Mouse (Mus musculus) heart, adult 2 months (tissue): ENCODE measurements around the gene Pdx1. TPM values are rescaled to one million over a fixed set of nuclear protein-coding genes. Genes with fewer than 3 reads are reported as not detected.

Experiments
- DNase-seq, 2 experiments: peaks; one replicate each; pipeline ENCODE4 v3.0.0; 2021
- H3K27ac ChIP-seq: fragments of 200-600 bp; 2 replicates; pipeline ENCODE4 v1.8.1; 2022
- H3K27me3 ChIP-seq: fragments of 200-500 bp; 2 replicates; pipeline ENCODE4 v1.6.1; 2012; ENCODE audit warnings: mild to moderate bottlenecking, low read length, inconsistent platforms, mixed read lengths; ENCODE audit not compliant: control insufficient read depth, insufficient read depth
- H3K36me3 ChIP-seq: fragments of 200-500 bp; 2 replicates; pipeline ENCODE4 v1.6.1; 2012; ENCODE audit warnings: low read length, inconsistent platforms; ENCODE audit not compliant: control insufficient read depth, insufficient read depth
- H3K4me1 ChIP-seq: fragments of 200-500 bp; 2 replicates; pipeline ENCODE4 v1.6.1; 2011; ENCODE audit warnings: low read length; ENCODE audit not compliant: control insufficient read depth, insufficient read depth
- H3K4me3 ChIP-seq: fragments of 200-600 bp; 2 replicates; pipeline ENCODE4 v1.8.1; 2022
- H3K79me2 ChIP-seq: fragments of 200-500 bp; replicated peaks from 2 replicates; pipeline ENCODE4 v1.6.1; 2012; ENCODE audit warnings: mild to moderate bottlenecking, inconsistent platforms, low read length, moderate library complexity, mixed read lengths; ENCODE audit not compliant: control insufficient read depth, insufficient read depth
- H3K9ac ChIP-seq: fragments of 200-500 bp; 2 replicates; pipeline ENCODE4 v1.6.1; 2012; ENCODE audit warnings: low read depth, mild to moderate bottlenecking, control low read depth, inconsistent platforms, low read length, mixed read lengths
- CTCF ChIP-seq: fragments of 200-600 bp; IDR thresholded peaks from 2 replicates; pipeline ENCODE4 v1.8.1; 2022; ENCODE audit warnings: antibody characterized with exemption, mild to moderate bottlenecking, moderate library complexity
- EP300 ChIP-seq: fragments of 200-500 bp; IDR thresholded peaks from 2 replicates; pipeline ENCODE4 v1.6.1; 2011; ENCODE audit warnings: low read depth, low read length, control low read depth; ENCODE audit not compliant: insufficient read depth
- POLR2A ChIP-seq: fragments of 200-500 bp; IDR thresholded peaks from 2 replicates; pipeline ENCODE4 v1.6.1; 2011; ENCODE audit warnings: mild to moderate bottlenecking, low read depth, low read length, control low read depth; ENCODE audit not compliant: insufficient read depth
- WGBS: fragments of 180-500 bp; shearing (Covaris S2); methylation state at CpG from one replicate; pipeline ENCODE4 v1.1.7; 2018; 5-methylcytosine and 5-hydroxymethylcytosine counted together
- intact Hi-C: fragments of 180-260 bp; cut with DNase I; formaldehyde crosslinking; loops from one replicate; pipeline ENCODE4 v1.15.1; 2025
- polyA plus RNA-seq: library from polyadenylated mRNA; depleted of rRNA; stranded (reverse); fragments of >200 nt; gene quantifications from 2 replicates; pipeline ENCODE4 v1.2.3, GENCODE M21; 2012
- total RNA-seq, 2 experiments: library from RNA; stranded (reverse); gene quantifications; 2 replicates each; pipeline ENCODE4 v1.2.3; 2021

The Pdx1 gene
- total and polyA plus RNA-seq, 3 experiments = not detected

DNA sequence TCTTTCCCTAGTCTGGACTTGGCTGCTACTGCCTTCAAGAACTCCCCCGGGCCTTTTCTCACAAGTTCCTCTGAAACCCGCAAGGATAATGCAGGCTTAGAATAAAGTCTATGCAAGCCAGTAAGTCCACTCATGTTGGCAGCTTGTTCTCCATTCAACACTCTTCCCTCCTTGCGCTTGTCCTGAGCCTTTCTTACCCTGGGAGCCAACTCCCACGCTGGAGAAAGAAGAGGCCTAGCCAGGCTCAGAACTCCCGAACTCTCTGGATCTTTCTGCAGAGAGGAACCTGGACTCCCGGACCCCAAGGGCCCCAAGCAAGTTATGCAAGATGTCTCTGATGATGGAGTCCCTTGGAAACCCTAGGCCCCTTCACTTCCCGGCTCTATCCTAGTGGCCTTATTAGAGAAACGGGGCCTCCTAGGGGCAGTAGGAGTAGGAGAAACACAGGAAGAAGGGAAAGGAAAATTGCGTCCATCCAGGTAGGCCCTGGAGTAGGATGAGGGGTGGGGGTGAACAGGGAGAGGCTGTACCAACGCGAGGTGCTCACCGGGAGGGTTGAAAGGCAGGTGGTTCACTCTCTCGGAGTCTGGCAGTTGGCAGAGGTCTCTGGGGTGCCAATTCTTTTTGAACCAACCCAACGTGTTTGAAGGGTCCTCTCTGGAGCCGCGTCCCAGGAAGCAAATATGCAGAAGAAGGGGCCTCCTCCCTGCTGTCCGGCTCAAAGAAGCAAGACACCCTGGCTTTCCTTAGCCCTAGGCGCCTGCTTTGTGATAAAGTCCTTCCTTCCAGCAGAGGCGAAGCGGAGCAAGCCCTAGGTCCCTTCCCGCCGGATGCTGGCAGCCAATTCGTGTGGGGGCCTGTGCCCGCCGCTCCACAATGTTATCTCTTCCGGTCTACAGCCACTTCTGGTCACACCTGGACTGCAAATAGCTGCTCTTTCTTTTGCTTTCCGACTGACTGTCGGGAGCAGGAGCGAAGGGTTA is 1.2 kb downstream of the Pdx1 start:
- no peak overlapping the region for H3K4me3 ChIP-seq

DNA sequence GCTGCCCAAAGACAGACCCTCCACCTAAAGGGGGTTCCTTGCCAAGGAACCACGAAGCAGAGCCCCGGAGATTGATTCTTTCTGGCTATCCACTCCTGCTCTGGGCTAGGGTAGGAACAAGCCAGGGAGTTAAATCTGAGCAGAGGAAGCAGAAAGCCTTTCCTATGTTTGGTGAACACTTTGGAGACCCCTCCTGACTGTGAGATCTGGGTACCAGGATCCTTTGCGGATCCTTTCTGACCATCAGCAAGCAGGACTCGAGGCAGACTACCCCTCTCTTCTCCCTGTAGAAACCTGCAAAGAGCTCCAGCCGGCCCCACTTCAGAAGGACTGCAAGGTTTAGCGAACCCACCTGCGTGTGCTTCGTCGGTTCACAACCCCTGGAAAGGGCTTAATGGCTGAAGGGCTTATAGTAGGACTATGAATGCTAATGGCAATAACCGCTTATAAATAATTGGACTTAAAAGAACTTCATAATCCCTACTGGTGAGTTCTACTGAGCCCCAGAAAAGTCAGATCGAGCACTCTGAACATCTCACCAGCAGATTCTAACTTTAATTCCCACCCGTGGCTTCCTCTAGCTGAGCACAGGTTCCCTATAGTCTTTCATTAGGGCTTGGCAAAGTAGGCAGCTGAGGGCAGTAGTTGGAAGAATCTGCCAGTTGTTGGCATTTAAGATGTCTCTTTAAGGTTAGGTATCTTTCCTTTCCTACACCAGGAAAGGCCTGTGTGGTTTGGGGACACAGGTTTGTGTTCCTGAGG is 2.5 kb downstream of the Pdx1 start:
- H3K79me2 ChIP-seq = no peaks in the 10 kb centered on the region
- intact Hi-C loops = no loop called here
- WGBS = 19% methylated on average over 12 of the region's 12 CpGs
- TF ChIP-seq EP300 (no peak), POLR2A (no peak), CTCF (no peak)
- H3K27ac ChIP-seq = no peak overlapping the region
- H3K4me1 ChIP-seq = no peaks in the 10 kb centered on the region
- no peak for DNase-seq
- no peak overlapping the region for H3K9ac ChIP-seq
- H3K36me3 ChIP-seq = no peaks in the 10 kb centered on the region
- H3K4me3 ChIP-seq = no peak overlapping the region
- peaks cover 27% of the 10 kb centered on the region for H3K27me3 ChIP-seq

More for the DNA sequence above, 1.2 kb downstream of the Pdx1 start:
- TF ChIP-seq POLR2A = no peak
- no peak for TF ChIP-seq EP300
- no peak for TF ChIP-seq CTCF
- DNase-seq = no peak
- H3K79me2 ChIP-seq = no peaks in the 10 kb centered on the region
- intact Hi-C loops = no loop called here
- peaks cover 30% of the 10 kb centered on the region for H3K27me3 ChIP-seq
- H3K9ac ChIP-seq = no peak overlapping the region
- 4% methylated on average over 29 of the region's 29 CpGs for WGBS
- H3K27ac ChIP-seq = no peak overlapping the region
- no peaks in the 10 kb centered on the region for H3K36me3 ChIP-seq
- H3K4me1 ChIP-seq = no peaks in the 10 kb centered on the region

DNA sequence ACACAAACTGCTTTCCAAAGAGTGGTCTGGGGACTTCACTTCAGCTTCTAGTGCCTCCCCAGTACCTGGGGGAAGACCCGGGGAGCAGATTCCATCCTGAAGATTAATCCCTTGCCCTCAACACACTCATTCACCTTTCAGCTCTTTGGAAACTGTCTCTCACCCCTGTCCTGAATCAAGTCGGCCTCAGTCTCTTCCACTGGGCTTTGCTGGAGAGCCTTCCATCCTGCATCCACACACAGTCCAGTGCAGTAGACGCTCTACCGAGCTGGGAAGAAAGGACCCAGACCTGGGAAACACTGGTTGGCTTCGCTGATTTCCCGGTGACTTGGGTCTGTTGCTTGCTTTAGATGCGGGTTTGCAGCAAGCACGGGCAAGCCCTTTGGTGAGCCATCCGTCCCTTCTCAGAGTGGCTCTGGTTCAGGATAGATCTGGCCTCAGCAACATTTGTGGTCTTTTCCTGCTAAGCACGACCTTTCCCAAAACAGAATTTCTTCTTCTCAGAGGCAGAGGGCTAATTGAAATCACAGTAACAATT is 3.1 kb downstream of the Pdx1 start:
- TF ChIP-seq CTCF (no peak), EP300 (no peak), POLR2A (no peak)
- Histone ChIP-seq H3K4me3 (no peak overlapping the region), H3K27me3 (peaks cover 29% of the 10 kb centered on the region), H3K79me2 (no peaks in the 10 kb centered on the region), H3K9ac (no peak overlapping the region), H3K36me3 (no peaks in the 10 kb centered on the region), H3K4me1 (no peaks in the 10 kb centered on the region), H3K27ac (no peak overlapping the region)
- WGBS = 10% methylated on average over 10 of the region's 10 CpGs
- intact Hi-C loops = no loop called here
- DNase-seq = no peak

DNA sequence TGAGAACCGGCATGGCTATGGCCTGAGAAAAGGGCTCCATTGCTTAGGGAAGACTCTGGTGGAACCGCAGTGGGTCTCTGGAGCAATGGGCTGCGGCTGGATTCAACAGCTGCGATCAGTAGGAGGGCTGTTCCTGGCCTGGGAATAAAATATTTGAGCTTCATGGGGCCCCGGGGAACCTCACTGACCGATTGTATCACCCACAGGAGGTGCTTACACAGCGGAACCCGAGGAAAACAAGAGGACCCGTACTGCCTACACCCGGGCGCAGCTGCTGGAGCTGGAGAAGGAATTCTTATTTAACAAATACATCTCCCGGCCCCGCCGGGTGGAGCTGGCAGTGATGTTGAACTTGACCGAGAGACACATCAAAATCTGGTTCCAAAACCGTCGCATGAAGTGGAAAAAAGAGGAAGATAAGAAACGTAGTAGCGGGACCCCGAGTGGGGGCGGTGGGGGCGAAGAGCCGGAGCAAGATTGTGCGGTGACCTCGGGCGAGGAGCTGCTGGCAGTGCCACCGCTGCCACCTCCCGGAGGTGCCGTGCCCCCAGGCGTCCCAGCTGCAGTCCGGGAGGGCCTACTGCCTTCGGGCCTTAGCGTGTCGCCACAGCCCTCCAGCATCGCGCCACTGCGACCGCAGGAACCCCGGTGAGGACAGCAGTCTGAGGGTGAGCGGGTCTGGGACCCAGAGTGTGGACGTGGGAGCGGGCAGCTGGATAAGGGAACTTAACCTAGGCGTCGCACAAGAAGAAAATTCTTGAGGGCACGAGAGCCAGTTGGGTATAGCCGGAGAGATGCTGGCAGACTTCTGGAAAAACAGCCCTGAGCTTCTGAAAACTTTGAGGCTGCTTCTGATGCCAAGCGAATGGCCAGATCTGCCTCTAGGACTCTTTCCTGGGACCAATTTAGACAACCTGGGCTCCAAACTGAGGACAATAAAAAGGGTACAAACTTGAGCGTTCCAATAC is 4.7 kb downstream of the Pdx1 start:
- Histone ChIP-seq H3K4me3 (no peak overlapping the region), H3K79me2 (no peaks in the 10 kb centered on the region), H3K9ac (no peak overlapping the region), H3K27ac (no peak overlapping the region), H3K4me1 (no peaks in the 10 kb centered on the region), H3K27me3 (peaks cover 25% of the 10 kb centered on the region), H3K36me3 (no peaks in the 10 kb centered on the region)
- TF ChIP-seq EP300 (no peak), POLR2A (no peak), CTCF (no peak)
- 3% methylated on average over 48 of the region's 48 CpGs for WGBS
- DNase-seq = no peak
- intact Hi-C loops = no loop called here

DNA sequence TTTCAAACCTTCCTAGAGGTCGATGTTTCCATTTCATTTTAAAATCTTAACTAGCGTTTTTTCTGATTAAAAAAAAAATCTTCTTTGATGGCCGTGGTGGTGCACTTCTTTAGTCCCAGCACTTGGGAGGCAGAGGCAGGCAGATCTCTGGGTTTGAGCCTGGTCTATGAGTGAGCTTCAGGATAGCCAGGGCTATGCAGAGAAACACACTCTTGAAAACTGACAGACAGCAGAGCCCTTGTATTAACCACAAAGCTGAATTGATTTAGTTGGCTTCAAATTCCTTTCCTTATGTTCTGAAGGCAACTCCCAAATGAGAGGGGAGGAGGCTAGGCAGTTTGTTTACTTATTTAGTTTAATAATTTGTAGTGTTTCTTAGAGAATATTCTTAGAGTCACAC is 6.0 kb downstream of the Pdx1 start:
- H3K9ac ChIP-seq = no peak overlapping the region
- peaks cover 21% of the 10 kb centered on the region for H3K27me3 ChIP-seq
- no peaks in the 10 kb centered on the region for H3K4me1 ChIP-seq
- H3K27ac ChIP-seq = no peak overlapping the region
- intact Hi-C loops = no loop called here
- no peak for DNase-seq
- H3K36me3 ChIP-seq = no peaks in the 10 kb centered on the region
- no peaks in the 10 kb centered on the region for H3K79me2 ChIP-seq
- no peak overlapping the region for H3K4me3 ChIP-seq
- TF ChIP-seq CTCF (no peak), POLR2A (no peak), EP300 (no peak)
- 12% methylated on average over 3 of the region's 3 CpGs for WGBS
